Mouse (Mus musculus) ES-Bruce4 (cell line): ENCODE results near the gene 1700003F12Rik.

Experiments used
- CTCF ChIP-seq: IDR thresholded peaks from one replicate; pipeline ENCODE4 v1.8.1; 2011; ENCODE audit warnings: low read depth, low read length
- EP300 ChIP-seq: IDR thresholded peaks from 2 replicates; pipeline ENCODE4 v1.6.1; 2011; ENCODE audit warnings: low read depth, low read length; ENCODE audit not compliant: insufficient read depth
- POLR2A ChIP-seq: IDR thresholded peaks from one replicate; pipeline ENCODE4 v1.8.1; 2011; ENCODE audit warnings: low read length; ENCODE audit not compliant: insufficient read depth

DNA sequence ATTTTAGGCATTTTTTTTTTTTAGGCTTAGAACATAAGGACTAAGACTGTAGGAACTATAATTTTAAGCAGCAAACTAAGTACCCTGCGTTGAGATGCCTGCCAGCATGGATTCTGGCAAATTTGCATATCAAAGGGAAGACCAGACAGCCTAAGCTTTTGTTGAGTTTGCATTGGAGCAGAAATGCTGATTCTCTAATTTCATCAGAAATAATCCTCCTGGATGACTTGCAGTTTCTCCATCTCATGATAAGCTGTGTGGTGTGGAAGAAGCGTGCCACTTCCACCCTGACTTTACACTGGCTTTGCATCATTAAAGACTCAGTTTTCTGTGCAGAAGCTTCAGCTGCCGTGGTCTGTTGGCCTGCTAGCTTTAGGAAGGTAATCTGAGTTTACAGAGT lies 14.0 kb upstream of the 1700003F12Rik start:
- no peak for TF ChIP-seq CTCF
- TF ChIP-seq POLR2A = no peak
- no peak for TF ChIP-seq EP300
